Mouse (Mus musculus) lung, postnatal 0 days (tissue): ENCODE data around the gene Treh.

Source experiments
- CTCF ChIP-seq: IDR thresholded peaks from 2 replicates; pipeline ENCODE4 v1.5.1; 2016; ENCODE audit warnings: antibody characterized with exemption, mild to moderate bottlenecking
- EP300 ChIP-seq: IDR thresholded peaks from 2 replicates; pipeline ENCODE4 v1.6.1; 2016; ENCODE audit warnings: antibody characterized with exemption, mild to moderate bottlenecking, control low read depth

GRCm38 (mm10) chr9:44724223-44724622 is 51.2 kb downstream of the Treh start:
- TF ChIP-seq CTCF (no peak), EP300 (peak; percentile 80)
